Mouse (Mus musculus) brown adipose tissue, adult 24 weeks (tissue): ENCODE measurements around the gene Syngr3. TPM values are rescaled to one million over a fixed set of nuclear protein-coding genes. Genes with fewer than 3 reads are reported as not detected.
A peak's percentile ranks its signal among the peaks of the same experiment; 100 is the strongest.

Source experiments
- H3K27ac ChIP-seq: fragments of 200-500 bp; replicated peaks from 2 replicates; pipeline ENCODE4 v1.5.1; 2012; ENCODE audit warnings: low read depth, mild to moderate bottlenecking, low read length
- H3K4me1 ChIP-seq: fragments of 200-500 bp; 2 replicates; pipeline ENCODE4 v1.6.1; 2012; ENCODE audit warnings: low read length, mixed read lengths; ENCODE audit not compliant: control insufficient read depth, insufficient read depth, insufficient read length
- H3K4me3 ChIP-seq: fragments of 200-500 bp; 2 replicates; pipeline ENCODE4 v1.5.1; 2012; ENCODE audit warnings: low read depth, mild to moderate bottlenecking, low read length, moderate library complexity; ENCODE audit not compliant: insufficient read depth
- polyA plus RNA-seq: library from polyadenylated mRNA; stranded (reverse); fragments of >200 nt; gene quantifications from 2 replicates; pipeline ENCODE4 v1.2.4, GENCODE M21; 2012; ENCODE audit not compliant: missing spikeins, insufficient read depth, insufficient read length

Syngr3 gene
- polyA plus RNA-seq, 1 experiment: not detected

DNA sequence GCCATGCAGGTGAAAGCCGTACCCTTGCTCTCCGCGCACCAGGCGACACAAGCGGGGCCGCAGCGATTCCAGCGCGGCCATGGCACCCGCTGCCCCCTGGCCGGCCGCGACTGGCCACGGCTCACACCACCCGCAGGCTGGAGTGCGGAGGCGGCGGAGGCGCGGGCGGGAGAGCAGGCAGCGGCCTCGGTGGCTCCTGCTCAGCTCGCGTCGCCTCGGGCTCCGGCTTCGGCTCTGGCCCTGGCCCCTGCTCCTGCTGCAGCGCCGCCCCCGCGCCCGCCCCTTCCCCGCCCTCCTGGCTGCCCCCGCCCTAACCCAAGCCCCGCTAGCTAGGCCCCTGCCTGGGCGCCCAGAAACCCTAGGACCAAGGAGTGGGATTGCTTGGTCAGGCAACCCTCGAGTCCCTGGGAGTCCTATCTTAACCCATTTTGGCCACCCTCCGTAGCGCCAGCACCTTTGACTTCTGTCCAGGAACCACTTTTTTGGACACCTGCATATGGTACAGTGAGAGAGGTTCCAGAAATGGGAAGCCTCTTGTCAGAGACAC lies 39.6 kb downstream of the Syngr3 start, which contains the start of gene Slc9a3r2:
TSS of gene Slc9a3r2 (minus strand) at position 258 of the 547 bp plus-strand sequence.
- H3K27ac ChIP-seq: peak within 1 kb of the TSS; percentile 88
- peaks cover 5% of the 10 kb centered on the region for H3K4me1 ChIP-seq
- H3K4me3 ChIP-seq: peak within 1 kb of the TSS; percentile 87

DNA sequence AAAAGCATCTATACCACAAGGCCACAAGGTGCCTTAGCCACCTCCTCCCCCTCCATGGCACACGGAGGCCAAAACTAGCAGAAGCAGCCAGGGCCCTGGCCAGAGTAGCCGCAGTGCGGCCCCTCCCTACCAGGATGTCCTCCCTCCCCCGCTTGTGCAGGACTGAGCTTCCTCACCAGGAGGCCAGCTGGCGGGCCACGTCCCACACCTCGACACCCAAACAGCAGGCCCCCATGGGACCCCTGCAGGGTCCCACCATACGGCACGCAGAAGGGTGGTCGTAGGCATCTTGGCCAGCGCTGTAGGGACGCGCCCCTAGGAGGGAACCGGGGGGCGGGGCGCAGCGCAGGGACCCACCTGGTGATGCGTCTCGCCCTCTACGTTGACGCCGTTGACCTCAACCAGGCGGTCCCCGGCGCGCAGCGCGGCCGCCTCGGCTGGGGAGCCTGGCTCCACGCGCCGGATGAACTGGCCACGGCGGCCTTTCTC lies 40.1 kb downstream of the Syngr3 start:
- Histone ChIP-seq H3K27ac (peak overlapping the region; percentile 81), H3K4me3 (peak overlapping the region; percentile 87), H3K4me1 (peaks cover 5% of the 10 kb centered on the region)

DNA sequence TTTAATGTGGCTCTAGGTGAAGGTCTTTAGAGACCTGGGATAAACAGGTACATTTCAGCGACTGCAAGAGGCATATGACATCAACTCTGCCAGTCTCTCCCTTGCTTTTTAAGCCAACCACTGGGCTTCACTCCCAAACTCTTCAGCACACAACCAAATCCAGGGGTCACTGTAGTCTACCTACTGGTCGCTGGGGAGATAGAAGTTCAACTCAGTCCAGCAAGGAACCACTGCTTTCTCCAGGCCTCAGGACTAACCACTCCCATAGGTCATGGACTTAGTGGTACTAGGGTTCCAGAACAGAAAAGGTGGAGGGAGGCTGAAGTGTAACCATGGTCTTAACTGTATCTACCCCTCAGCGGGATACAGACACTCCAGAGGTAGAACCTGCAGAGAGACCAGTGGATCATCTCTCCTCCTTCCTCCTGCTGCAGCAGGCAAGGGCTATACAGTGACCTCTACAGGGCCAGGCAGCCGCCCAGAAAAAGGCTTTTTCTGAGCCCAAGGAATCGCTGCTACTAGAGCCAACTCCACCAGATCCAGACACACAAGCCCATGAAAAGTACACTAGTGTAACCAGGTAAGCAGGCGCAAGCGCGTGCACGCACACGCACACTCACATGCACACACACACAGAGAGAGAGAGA lies 40.9 kb downstream of the Syngr3 start:
- peak overlapping the region; percentile 66 for H3K27ac ChIP-seq
- H3K4me3 ChIP-seq: peak overlapping the region; percentile 87
- H3K4me1 ChIP-seq: peaks cover 5% of the 10 kb centered on the region

- Histone ChIP-seq H3K4me1 (peaks cover 5% of the 10 kb centered on the region), H3K4me3 (peak overlapping the region; percentile 87), H3K27ac (peak overlapping the region; percentile 99)
Measured at GRCm38 (mm10) chr17:24647493-24647892, 42.3 kb downstream of the Syngr3 start.

GRCm38 (mm10) chr17:24646381-24646780 lies 43.4 kb downstream of the Syngr3 start:
- Histone ChIP-seq H3K4me1 (peaks cover 2% of the 10 kb centered on the region), H3K27ac (peak overlapping the region; percentile 99), H3K4me3 (peak overlapping the region; percentile 87)

GRCm38 (mm10) chr17:24645916-24646315 lies 43.8 kb downstream of the Syngr3 start:
- Histone ChIP-seq H3K4me3 (peak overlapping the region; percentile 87), H3K4me1 (no peaks in the 10 kb centered on the region; the same call in 1 of the 2 replicates), H3K27ac (peak overlapping the region; percentile 99)

DNA sequence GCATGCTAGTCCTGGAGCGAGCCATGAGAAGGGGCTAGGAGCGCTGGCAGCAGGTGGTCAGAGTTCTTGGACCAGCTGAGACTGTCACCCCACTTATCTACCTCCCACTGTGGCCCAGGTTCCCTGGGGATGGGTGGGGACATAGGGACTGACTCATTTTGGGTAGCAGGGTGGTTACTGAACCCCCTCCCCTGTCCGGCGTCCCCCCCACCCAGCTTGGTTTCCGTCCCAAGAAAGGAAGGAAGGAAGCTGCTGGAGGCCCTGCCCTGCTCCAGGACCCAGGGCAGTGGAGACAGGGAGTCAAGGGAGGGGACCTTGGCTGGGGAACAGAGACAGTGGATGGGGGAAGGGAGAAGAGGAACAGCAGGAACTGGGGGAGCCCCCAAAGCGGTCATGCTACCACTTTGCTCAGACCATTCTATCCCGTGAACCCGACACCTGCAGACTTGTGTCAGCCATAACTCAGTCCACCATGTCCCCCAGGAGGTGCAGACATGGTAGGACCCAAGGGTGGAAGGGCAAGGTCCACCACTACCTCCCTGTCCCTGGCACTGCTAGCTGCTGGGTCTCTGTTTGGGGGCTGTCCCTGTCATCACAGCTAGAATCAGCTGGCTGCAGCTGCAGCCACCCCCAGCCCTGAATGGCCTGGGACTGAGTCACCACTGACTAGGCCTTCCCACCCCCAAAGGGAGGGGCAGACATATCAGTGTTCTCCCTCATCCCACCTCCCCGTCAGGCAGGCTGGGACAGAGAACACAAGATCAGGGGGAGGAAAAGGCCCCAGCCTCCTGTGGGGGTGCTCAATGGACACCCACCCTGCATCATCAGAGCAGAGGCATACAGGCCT lies 44.7 kb downstream of the Syngr3 start:
- Histone ChIP-seq H3K27ac (peak overlapping the region; percentile 100), H3K4me1 (no peaks in the 10 kb centered on the region; the same call in 1 of the 2 replicates), H3K4me3 (peak overlapping the region; percentile 69)

DNA sequence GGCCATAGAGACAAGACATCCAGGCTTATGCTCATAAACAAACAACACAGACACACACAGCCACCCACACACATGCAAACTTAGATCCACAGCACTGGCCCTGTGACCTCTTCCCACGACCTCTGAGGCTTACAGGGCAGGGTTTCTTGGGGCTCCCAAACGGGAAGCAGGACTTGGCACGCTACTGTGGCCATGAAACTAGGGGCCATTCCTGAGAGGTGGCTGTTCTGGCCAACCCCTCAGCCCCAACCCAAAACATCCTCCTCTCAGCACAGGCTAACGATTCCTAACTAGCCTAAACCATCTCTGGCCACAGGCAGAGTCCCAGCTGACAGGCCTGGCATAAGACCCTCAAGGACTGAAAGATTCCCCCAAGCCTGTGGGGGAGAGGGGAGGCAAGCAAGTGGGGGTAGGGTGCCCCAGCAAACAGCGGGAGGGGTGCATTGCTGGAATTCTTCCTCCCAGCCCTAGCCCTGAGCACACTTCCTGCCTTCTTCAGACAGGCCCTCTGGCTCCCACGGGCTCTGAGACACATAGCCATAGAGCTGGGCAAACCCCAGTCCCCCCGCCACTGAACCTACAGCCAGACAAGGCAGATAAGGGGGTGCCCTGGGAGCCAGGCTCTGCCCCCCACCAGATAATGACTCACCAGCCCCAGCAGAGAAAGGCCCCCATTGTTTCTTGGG lies 45.6 kb downstream of the Syngr3 start:
- Histone ChIP-seq H3K4me3 (peak overlapping the region; percentile 69), H3K4me1 (peaks cover 2% of the 10 kb centered on the region; the same call in 1 of the 2 replicates), H3K27ac (peak overlapping the region; percentile 100)

GRCm38 (mm10) chr17:24642791-24643343 lies 46.9 kb downstream of the Syngr3 start:
- H3K27ac ChIP-seq: peak overlapping the region; percentile 100
- peak overlapping the region; percentile 69 for H3K4me3 ChIP-seq

GRCm38 (mm10) chr17:24641944-24642343 lies 47.8 kb downstream of the Syngr3 start:
- H3K4me3 ChIP-seq: peak overlapping the region; percentile 69
- peak overlapping the region; percentile 100 for H3K27ac ChIP-seq
- peaks cover 7% of the 10 kb centered on the region; the same call in 1 of the 2 replicates for H3K4me1 ChIP-seq

More at GRCm38 (mm10) chr17:24642791-24643343, 46.9 kb downstream of the Syngr3 start:
- peaks cover 7% of the 10 kb centered on the region; the same call in 1 of the 2 replicates for H3K4me1 ChIP-seq

- Histone ChIP-seq H3K4me3 (no peak overlapping the region), H3K4me1 (peaks cover 11% of the 10 kb centered on the region), H3K27ac (no peak overlapping the region)
Measured at GRCm38 (mm10) chr17:24640581-24640980, 49.2 kb downstream of the Syngr3 start.

- 0 out of 2 replicates have a peak overlapping the region, but pooled peaks have one; percentile 9 for H3K27ac ChIP-seq
- H3K4me1 ChIP-seq: peaks cover 15% of the 10 kb centered on the region
- H3K4me3 ChIP-seq: no peak overlapping the region
Measured at GRCm38 (mm10) chr17:24640119-24640518, 49.6 kb downstream of the Syngr3 start.

- Histone ChIP-seq H3K27ac (peak overlapping the region; percentile 9; the same call in 1 of the 2 replicates), H3K4me3 (no peak overlapping the region), H3K4me1 (peaks cover 17% of the 10 kb centered on the region)
Measured at GRCm38 (mm10) chr17:24639571-24639988, 50.2 kb downstream of the Syngr3 start.

DNA sequence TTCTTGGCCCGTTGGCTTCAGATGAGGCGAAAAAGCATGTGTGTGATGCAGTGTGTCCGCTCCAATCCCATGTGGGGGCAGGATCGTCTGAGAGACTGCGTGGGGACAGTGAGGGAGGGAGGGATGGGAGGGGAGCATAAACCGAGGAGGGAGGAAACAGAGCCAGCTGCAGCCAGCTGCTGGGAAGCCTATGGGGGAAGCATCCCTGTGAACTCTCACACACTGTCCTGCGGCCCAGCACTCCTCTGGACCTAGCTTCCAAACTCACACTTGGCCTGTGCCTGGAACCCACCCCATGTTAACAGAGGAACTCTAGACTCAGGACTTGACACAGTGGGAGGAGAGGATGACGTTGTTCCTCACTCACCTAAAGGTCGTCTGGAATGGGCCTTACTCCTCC lies 50.9 kb downstream of the Syngr3 start:
- Histone ChIP-seq H3K4me3 (no peak overlapping the region), H3K27ac (peak overlapping the region; percentile 31), H3K4me1 (peaks cover 20% of the 10 kb centered on the region)
